Mouse (Mus musculus) liver, embryonic 11.5 days (tissue): ENCODE measurements around the gene Ankdd1a. TPM values are rescaled to one million over a fixed set of nuclear protein-coding genes. Genes with fewer than 3 reads are reported as not detected.

Source experiments
- ATAC-seq: fragments of 200-750 bp; cut with Nextera tagmentation; replicated peaks from 2 replicates; pipeline ENCODE4 v1.8.0; 2017; ENCODE audit warnings: moderate number of reproducible peaks, mild to moderate bottlenecking, moderate TSS enrichment, moderate library complexity; ENCODE audit not compliant: low FRiP score
- DNase-seq: peaks from one replicate; pipeline ENCODE4 v3.0.0-alpha.2; 2017; ENCODE audit warnings: low spot score
- H3K27ac ChIP-seq: fragments of 300-500 bp; sonication (generic); 2 replicates; pipeline ENCODE4 v1.5.1; 2014; ENCODE audit warnings: mild to moderate bottlenecking, low read depth, low read length, control low read depth
- H3K27me3 ChIP-seq: fragments of 300-500 bp; sonication (generic); replicated peaks from 2 replicates; pipeline ENCODE4 v1.6.1; 2014; ENCODE audit warnings: low read length, mixed read lengths; ENCODE audit not compliant: control insufficient read depth, insufficient read depth
- H3K36me3 ChIP-seq: fragments of 300-500 bp; sonication (generic); 2 replicates; pipeline ENCODE4 v1.6.1; 2014; ENCODE audit warnings: mild to moderate bottlenecking, low read length, moderate library complexity, mixed read lengths; ENCODE audit not compliant: control insufficient read depth, insufficient read depth
- H3K4me1 ChIP-seq: fragments of 300-500 bp; sonication (generic); replicated peaks from 2 replicates; pipeline ENCODE4 v1.6.1; 2014; ENCODE audit warnings: low read length, mixed read lengths; ENCODE audit not compliant: control insufficient read depth, insufficient read depth
- H3K4me2 ChIP-seq: fragments of 300-500 bp; sonication (generic); 2 replicates; pipeline ENCODE4 v1.6.1; 2014; ENCODE audit warnings: mild to moderate bottlenecking, control low read depth, moderate library complexity
- H3K4me3 ChIP-seq: fragments of 300-500 bp; sonication (generic); 2 replicates; pipeline ENCODE4 v1.5.1; 2014; ENCODE audit warnings: low read depth, low read length, control low read depth
- H3K9ac ChIP-seq: fragments of 300-500 bp; sonication (generic); 2 replicates; pipeline ENCODE4 v1.6.1; 2014; ENCODE audit warnings: low read depth, low read length, control low read depth
- H3K9me3 ChIP-seq: fragments of 300-500 bp; sonication (generic); 2 replicates; pipeline ENCODE4 v1.6.1; 2016; ENCODE audit warnings: low read length, inconsistent platforms, mixed read lengths; ENCODE audit not compliant: control insufficient read depth
- WGBS: fragments of 180-500 bp; shearing (Covaris S2); extraction: QIAGEN DNeasy Blood & Tissue Kit; methylation state at CpG from one replicate; pipeline ENCODE4 v1.1.7; 2014; 5-methylcytosine and 5-hydroxymethylcytosine counted together
- polyA plus RNA-seq: library from polyadenylated mRNA; unstranded; fragments of >200 nt; fragmentation: Nextera tagmentation; extraction: Ambion mirVana; gene quantifications from 2 replicates; pipeline ENCODE4 v1.2.1, GENCODE M21; 2014

Ankdd1a gene
- polyA plus RNA-seq, 1 experiment from 2014 or later, result not detected

DNA sequence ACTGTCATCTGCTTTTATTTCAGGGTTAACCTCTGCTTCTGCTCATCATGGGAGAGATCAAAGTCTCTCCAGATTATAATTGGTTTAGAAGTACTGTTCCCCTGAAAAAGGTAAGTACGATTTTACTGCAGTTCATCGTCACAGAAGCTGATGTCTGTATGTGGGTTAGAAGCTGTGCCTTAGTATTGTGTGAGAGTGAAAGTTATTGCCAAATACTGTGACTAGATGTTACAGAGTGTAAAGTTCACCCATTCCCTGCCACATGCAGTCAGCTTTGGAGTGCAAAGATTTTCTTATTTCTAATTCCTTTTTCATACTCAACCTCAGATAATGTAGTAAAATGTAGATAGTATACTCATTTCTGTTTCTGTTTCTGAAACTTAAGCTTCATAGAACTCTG, 54.8 kb downstream of the Ankdd1a start:
- H3K4me1 ChIP-seq, result peaks cover 13% of the 10 kb centered on the region
- ATAC-seq (no peak), DNase-seq (no peak)
- no peak overlapping the region for H3K9ac ChIP-seq
- H3K9me3 ChIP-seq, result no peaks in the 10 kb centered on the region
- H3K4me3 ChIP-seq, result no peak overlapping the region
- H3K4me2 ChIP-seq, result no peak overlapping the region
- H3K27me3 ChIP-seq, result no peaks in the 10 kb centered on the region
- H3K27ac ChIP-seq, result no peak overlapping the region
- 90% methylated on average over 2 of the region's 2 CpGs for WGBS
- H3K36me3 ChIP-seq, result peaks cover 8% of the 10 kb centered on the region

DNA sequence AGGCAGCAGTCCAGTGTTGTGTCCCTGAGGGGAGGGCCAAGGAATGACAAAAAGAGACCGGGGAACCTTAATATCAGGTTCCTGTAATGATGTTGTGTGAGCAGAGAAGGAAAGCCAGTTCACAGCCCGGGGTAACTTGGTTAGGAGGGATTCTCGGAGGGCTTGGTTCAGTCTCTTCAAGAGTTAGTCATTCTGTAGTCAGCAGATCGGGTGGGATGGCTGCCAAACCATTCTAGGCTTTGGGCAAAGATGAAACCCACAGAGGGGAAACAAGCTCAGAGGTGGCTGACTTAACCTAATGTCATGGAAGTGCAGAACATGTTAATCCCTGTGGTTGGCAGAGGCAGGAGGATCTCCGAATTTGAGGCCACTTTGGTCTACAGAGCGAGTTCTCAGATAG, 55.8 kb downstream of the Ankdd1a start:
- H3K4me3 ChIP-seq, result no peak overlapping the region
- H3K27ac ChIP-seq, result no peak overlapping the region
- H3K4me1 ChIP-seq, result peaks cover 13% of the 10 kb centered on the region
- no peak for DNase-seq
- no peak overlapping the region for H3K4me2 ChIP-seq
- H3K36me3 ChIP-seq, result peaks cover 6% of the 10 kb centered on the region
- no peaks in the 10 kb centered on the region for H3K27me3 ChIP-seq
- no peaks in the 10 kb centered on the region for H3K9me3 ChIP-seq
- 89% methylated on average over 6 of the region's 6 CpGs for WGBS
- ATAC-seq, result no peak
- H3K9ac ChIP-seq, result no peak overlapping the region

DNA sequence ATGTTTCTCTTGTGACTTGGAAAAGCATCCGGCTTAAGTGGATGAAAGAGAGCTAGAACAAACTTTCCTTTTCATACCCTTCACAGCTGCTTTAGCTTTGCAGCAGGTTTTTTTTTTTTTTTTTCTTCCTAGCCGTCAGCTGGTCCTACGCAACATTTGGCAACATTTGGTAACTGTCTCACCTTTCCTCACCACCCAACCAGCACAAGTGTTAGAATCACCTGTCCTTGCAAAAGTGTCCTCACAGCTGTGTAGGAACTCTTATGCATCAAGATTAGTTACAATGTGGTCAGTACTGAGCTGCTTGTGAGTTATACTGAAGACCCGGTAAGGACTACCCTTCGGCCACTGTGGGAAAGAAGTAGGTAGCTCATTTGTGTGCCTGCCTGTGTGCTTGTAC, 57.4 kb downstream of the Ankdd1a start:
- DNase-seq (no peak), ATAC-seq (no peak)
- no peaks in the 10 kb centered on the region for H3K27me3 ChIP-seq
- H3K4me2 ChIP-seq, result no peak overlapping the region; the same call in 1 of the 2 replicates
- H3K27ac ChIP-seq, result no peak overlapping the region
- no peaks in the 10 kb centered on the region for H3K9me3 ChIP-seq
- H3K4me1 ChIP-seq, result peaks cover 13% of the 10 kb centered on the region
- no peak overlapping the region for H3K4me3 ChIP-seq
- peaks cover 6% of the 10 kb centered on the region for H3K36me3 ChIP-seq
- 90% methylated on average over 5 of the region's 5 CpGs for WGBS
- no peak overlapping the region for H3K9ac ChIP-seq

DNA sequence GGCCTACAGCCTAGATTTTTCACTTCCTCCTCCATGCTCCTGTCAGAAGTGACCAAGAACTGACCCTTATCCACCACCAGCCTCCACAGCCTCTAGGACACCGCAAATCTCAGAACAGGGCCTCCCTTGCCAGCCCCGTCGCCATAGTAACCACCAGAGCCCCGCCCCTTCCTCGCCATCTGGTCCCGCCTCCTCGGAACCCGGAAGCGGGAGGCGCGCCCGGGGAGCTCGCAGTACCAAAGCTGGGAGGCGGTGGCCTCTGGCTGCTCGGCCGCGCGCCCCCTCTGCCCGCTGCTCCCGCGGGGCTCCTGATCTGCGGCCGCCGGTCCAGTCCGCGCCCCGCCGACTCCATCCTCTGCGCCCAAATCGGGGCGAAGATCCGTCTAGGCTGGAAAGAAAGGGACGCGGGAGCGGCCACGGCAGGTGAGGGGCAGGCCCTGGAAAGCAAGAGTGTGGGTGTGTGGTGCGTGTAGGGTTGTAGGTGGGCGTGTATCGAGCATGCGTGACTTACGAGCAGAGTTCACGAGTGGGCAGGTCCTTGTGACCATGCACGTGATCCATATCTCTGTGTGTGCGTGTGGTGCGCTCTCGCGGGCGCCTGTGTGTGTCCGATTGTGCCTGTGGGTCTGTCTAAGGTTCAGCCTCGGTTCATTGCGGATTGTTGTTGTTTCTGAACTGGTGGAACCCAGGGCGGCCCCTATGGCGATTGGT, 59.1 kb downstream of the Ankdd1a start, which contains the start of gene Spg21:
Spg21 (plus strand) TSS at position 216 of the 711 bp plus-strand sequence.
- under 1% methylated on average over 53 of the region's 53 CpGs for WGBS
- peak within 1 kb of the TSS; percentile 81 for H3K4me3 ChIP-seq
- no peaks in the 10 kb centered on the region for H3K9me3 ChIP-seq
- peaks cover 4% of the 10 kb centered on the region for H3K36me3 ChIP-seq
- peak within 1 kb of the TSS; percentile 78; the same call in 1 of the 2 replicates for H3K27ac ChIP-seq
- peak; percentile 97 for DNase-seq
- no peaks in the 10 kb centered on the region for H3K27me3 ChIP-seq
- peak within 1 kb of the TSS; percentile 81 for H3K4me2 ChIP-seq
- peak; percentile 92 for ATAC-seq
- peak within 1 kb of the TSS; percentile 77 for H3K9ac ChIP-seq
- peaks cover 13% of the 10 kb centered on the region for H3K4me1 ChIP-seq

DNA sequence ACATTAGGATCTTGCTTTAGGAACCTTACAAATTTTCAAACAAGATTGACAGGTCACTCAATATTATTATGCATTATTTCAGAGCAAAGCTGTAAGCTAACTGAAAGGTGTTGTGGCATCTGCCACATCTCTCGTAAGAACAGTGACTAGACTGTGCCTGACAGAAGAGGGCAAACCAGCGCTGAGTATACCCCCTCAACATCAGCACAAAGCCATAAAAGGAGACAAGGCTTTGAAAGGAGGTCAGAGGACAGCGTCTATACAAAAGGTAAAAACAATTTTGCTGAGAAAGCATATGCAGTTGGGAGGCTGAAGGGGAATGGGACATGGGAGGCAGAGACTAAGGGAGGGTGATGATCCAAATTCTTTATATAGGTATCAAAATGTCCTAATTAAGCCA, 59.8 kb downstream of the Ankdd1a start:
- H3K9me3 ChIP-seq, result no peaks in the 10 kb centered on the region
- DNase-seq (no peak), ATAC-seq (no peak)
- H3K4me1 ChIP-seq, result peaks cover 13% of the 10 kb centered on the region
- H3K27ac ChIP-seq, result no peak overlapping the region
- no peaks in the 10 kb centered on the region for H3K36me3 ChIP-seq
- H3K4me2 ChIP-seq, result peak overlapping the region; percentile 81
- 59% methylated on average over 3 of the region's 3 CpGs for WGBS
- no peak overlapping the region for H3K9ac ChIP-seq
- no peaks in the 10 kb centered on the region for H3K27me3 ChIP-seq
- H3K4me3 ChIP-seq, result peak overlapping the region; percentile 81; the same call in 1 of the 2 replicates

DNA sequence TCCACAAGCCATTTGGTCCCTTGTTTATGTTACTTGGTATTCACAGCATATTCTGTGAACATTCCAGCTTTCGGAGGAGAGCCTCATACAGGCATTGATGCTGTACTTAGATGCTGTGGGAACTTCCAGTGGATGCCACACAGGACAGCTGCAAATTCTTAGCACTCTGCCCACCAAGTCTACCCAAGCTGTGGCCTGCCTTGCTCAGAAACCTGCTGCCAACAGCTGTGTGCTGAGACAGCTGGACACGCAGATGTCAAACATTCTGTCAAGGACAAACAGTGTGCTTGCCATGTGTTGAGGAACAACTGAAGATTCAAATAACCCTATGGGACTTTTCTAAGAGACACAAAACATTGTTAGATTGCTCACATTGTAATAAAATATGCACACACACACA, 61.0 kb downstream of the Ankdd1a start:
- ATAC-seq (no peak), DNase-seq (no peak)
- Histone ChIP-seq H3K9ac (no peak overlapping the region), H3K36me3 (no peaks in the 10 kb centered on the region), H3K27me3 (no peaks in the 10 kb centered on the region), H3K4me3 (no peak overlapping the region), H3K27ac (no peak overlapping the region), H3K9me3 (no peaks in the 10 kb centered on the region), H3K4me2 (no peak overlapping the region), H3K4me1 (peaks cover 13% of the 10 kb centered on the region)
- 84% methylated on average over 2 of the region's 2 CpGs for WGBS

DNA sequence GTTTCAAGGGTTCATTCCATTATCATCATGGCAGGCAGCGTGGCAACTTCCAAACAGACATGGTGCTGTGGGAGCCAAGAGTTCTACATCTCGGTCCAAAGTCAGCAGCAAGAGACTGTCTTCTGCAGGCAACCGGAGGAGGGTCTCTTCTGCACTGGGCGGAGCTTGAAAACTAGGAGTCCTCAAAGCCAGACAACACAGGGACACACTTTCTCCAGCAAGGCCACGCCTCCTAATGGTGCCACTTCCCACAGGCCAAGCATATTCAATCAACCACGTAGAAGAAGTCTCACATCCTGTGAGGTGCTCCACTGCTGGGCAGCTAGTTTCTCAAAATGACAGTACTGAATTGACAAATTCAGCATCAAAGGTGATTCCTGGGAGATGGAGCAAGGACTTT, 72.0 kb downstream of the Ankdd1a start:
- H3K4me2 ChIP-seq, result no peak overlapping the region
- H3K9ac ChIP-seq, result no peak overlapping the region
- H3K9me3 ChIP-seq, result no peaks in the 10 kb centered on the region
- WGBS, result 86% methylated on average over 6 of the region's 6 CpGs
- no peaks in the 10 kb centered on the region for H3K4me1 ChIP-seq
- H3K4me3 ChIP-seq, result no peak overlapping the region
- no peaks in the 10 kb centered on the region for H3K27me3 ChIP-seq
- H3K36me3 ChIP-seq, result peaks cover 26% of the 10 kb centered on the region
- ATAC-seq (no peak), DNase-seq (no peak)
- H3K27ac ChIP-seq, result no peak overlapping the region

DNA sequence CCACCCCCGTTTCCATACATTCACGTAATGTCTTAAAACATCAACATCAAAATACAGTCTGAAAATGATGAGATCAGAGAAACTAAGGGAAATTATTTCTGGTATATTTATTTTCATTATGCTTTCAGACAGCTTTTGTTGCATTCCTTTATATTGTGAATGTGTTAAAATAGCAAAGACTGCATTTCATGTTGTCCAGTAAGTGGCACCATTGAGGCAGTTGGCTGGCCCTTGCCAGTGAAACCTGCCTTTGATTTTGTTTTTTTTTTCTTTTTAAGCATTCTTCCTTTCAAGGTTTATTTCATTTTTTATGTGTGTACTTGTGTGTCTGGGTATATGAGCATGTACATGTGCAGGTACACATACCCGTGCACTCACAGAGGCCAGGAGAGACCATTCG, 75.3 kb downstream of the Ankdd1a start:
- peaks cover 33% of the 10 kb centered on the region for H3K36me3 ChIP-seq

More for the DNA sequence above, 75.3 kb downstream of the Ankdd1a start:
- Histone ChIP-seq H3K27ac (no peak overlapping the region), H3K9me3 (no peaks in the 10 kb centered on the region), H3K4me2 (no peak overlapping the region), H3K27me3 (no peaks in the 10 kb centered on the region), H3K4me3 (no peak overlapping the region), H3K4me1 (no peaks in the 10 kb centered on the region), H3K9ac (no peak overlapping the region)
- no peak for DNase-seq
- ATAC-seq, result no peak
- WGBS, result 96% methylated on average over 4 of the region's 4 CpGs
